Mouse (Mus musculus) MEL (cell line): ENCODE results near the gene Foxo3. TPM values are rescaled to one million over a fixed set of nuclear protein-coding genes. Genes with fewer than 3 reads are reported as not detected.

Experiments used
- DNase-seq: peaks from one replicate; pipeline ENCODE4 v3.0.0; 2011; ENCODE audit warnings: low read depth, low spot score
- H3K27ac ChIP-seq: 2 replicates; pipeline ENCODE4 v1.5.1; 2012; ENCODE audit warnings: low read depth, mild to moderate bottlenecking, control low read depth, low read length, moderate library complexity; ENCODE audit not compliant: control insufficient read depth
- H3K27me3 ChIP-seq, 2 experiments: fragments of 150-350 bp in 1 of 2; sonication (generic) in 1 of 2; 2 replicates each; pipeline ENCODE4 v1.6.1; 2012; ENCODE audit warnings: low read length in 2 of 2, mild to moderate bottlenecking in 2 of 2, improper control_type of control experiment in 1 of 2, moderate library complexity in 1 of 2; ENCODE audit not compliant: insufficient read depth in 2 of 2, control insufficient read depth in 1 of 2
- H3K36me3 ChIP-seq, 2 experiments: 2 replicates each; pipeline ENCODE4 v1.6.1; 2012 to 2014; ENCODE audit warnings: low read length in 2 of 2, improper control_type of control experiment in 1 of 2, inconsistent platforms in 1 of 2, mild to moderate bottlenecking in 1 of 2; ENCODE audit not compliant: insufficient read depth in 2 of 2, control insufficient read depth in 1 of 2
- H3K4me1 ChIP-seq, 2 experiments: fragments of 150-350 bp in 1 of 2; sonication (generic) in 1 of 2; 2 replicates each; pipeline ENCODE4 v1.6.1; 2012; ENCODE audit warnings: low read length in 2 of 2, improper control_type of control experiment in 1 of 2, mild to moderate bottlenecking in 1 of 2; ENCODE audit not compliant: insufficient read depth in 2 of 2, control insufficient read depth in 1 of 2
- H3K4me3 ChIP-seq, 2 experiments: fragments of 150-350 bp in 1 of 2; sonication (generic) in 1 of 2; 2 replicates each; pipeline ENCODE4 v1.5.1; 2012; ENCODE audit warnings: low read depth in 2 of 2, low read length in 2 of 2, mild to moderate bottlenecking in 2 of 2, moderate library complexity in 2 of 2, control low read depth in 1 of 2, improper control_type of control experiment in 1 of 2; ENCODE audit not compliant: control insufficient read depth in 1 of 2, insufficient read depth in 1 of 2
- H3K79me2 ChIP-seq: 2 replicates; pipeline ENCODE4 v1.6.1; 2012; ENCODE audit warnings: mild to moderate bottlenecking, low read length, moderate library complexity; ENCODE audit not compliant: control insufficient read depth, poor library complexity, insufficient read depth
- H3K9ac ChIP-seq: 2 replicates; pipeline ENCODE4 v1.6.1; 2012; ENCODE audit warnings: low read depth, mild to moderate bottlenecking, control low read depth, low read length, moderate library complexity; ENCODE audit not compliant: control insufficient read depth, poor library complexity, severe bottlenecking
- H3K9me3 ChIP-seq: fragments of 150-350 bp; sonication (generic); replicated peaks from 2 replicates; pipeline ENCODE4 v1.6.1; 2012; ENCODE audit warnings: mild to moderate bottlenecking, low read length, improper control_type of control experiment, moderate library complexity; ENCODE audit not compliant: insufficient read depth
- CHD1 ChIP-seq: IDR thresholded peaks from 2 replicates; pipeline ENCODE4 v1.6.1; 2012; ENCODE audit warnings: low read depth, mild to moderate bottlenecking, inconsistent platforms, low read length, improper control_type of control experiment
- CHD2 ChIP-seq: IDR thresholded peaks from 2 replicates; pipeline ENCODE4 v1.6.1; 2011; ENCODE audit warnings: low read length, improper control_type of control experiment
- CTCF ChIP-seq, 3 experiments: IDR thresholded peaks in 2 of 3; conservative IDR thresholded peaks in 1 of 3; 2 replicates each; pipeline ENCODE4 v1.5.1; 2011 to 2012; ENCODE audit warnings: low read length in 3 of 3, low read depth in 2 of 3, mild to moderate bottlenecking in 2 of 3, improper control_type of control experiment in 1 of 3, inconsistent platforms in 1 of 3, mixed read lengths in 1 of 3, moderate library complexity in 1 of 3; ENCODE audit not compliant: control insufficient read depth in 1 of 3, insufficient read depth in 1 of 3, poor library complexity in 1 of 3, severe bottlenecking in 1 of 3
- E2F4 ChIP-seq: IDR thresholded peaks from 2 replicates; pipeline ENCODE4 v1.6.1; 2011; ENCODE audit warnings: low read depth, low read length, improper control_type of control experiment, borderline replicate concordance
- ELF1 ChIP-seq: IDR thresholded peaks from 2 replicates; pipeline ENCODE4 v1.6.1; 2014; ENCODE audit warnings: low read depth, mild to moderate bottlenecking, inconsistent platforms, low read length, improper control_type of control experiment, moderate library complexity
- EP300 ChIP-seq, 2 experiments: IDR thresholded peaks; 2 replicates each; pipeline ENCODE4 v1.6.1; 2011; ENCODE audit warnings: improper control_type of control experiment in 2 of 2, low read length in 2 of 2, low read depth in 1 of 2, mild to moderate bottlenecking in 1 of 2
- GATA1 ChIP-seq: IDR thresholded peaks from 2 replicates; pipeline ENCODE4 v1.6.1; 2011; ENCODE audit warnings: low read depth, low read length, improper control_type of control experiment
- KAT2A ChIP-seq: conservative IDR thresholded peaks from 2 replicates; pipeline ENCODE4 v1.6.1; 2012; ENCODE audit warnings: low read depth, low read length, improper control_type of control experiment, inconsistent platforms
- MEF2A ChIP-seq: IDR thresholded peaks from 2 replicates; pipeline ENCODE4 v1.6.1; 2014; ENCODE audit warnings: low read depth, mild to moderate bottlenecking, inconsistent platforms, low read length, improper control_type of control experiment; ENCODE audit not compliant: poor library complexity, insufficient replicate concordance, severe bottlenecking; ENCODE audit errors: extremely low read depth
- MYB ChIP-seq: IDR thresholded peaks from 2 replicates; pipeline ENCODE4 v1.6.1; 2011; ENCODE audit warnings: mild to moderate bottlenecking, low read depth, low read length, improper control_type of control experiment
- MYC ChIP-seq: IDR thresholded peaks from 2 replicates; pipeline ENCODE4 v1.6.1; 2011; ENCODE audit warnings: low read depth, mild to moderate bottlenecking, low read length, improper control_type of control experiment, moderate library complexity
- NELFE ChIP-seq: IDR thresholded peaks from 2 replicates; pipeline ENCODE4 v1.6.1; 2011; ENCODE audit warnings: low read depth, low read length, improper control_type of control experiment
- NRF1 ChIP-seq: IDR thresholded peaks from 2 replicates; pipeline ENCODE4 v1.6.1; 2014; ENCODE audit warnings: low read depth, mild to moderate bottlenecking, inconsistent platforms, low read length, improper control_type of control experiment, moderate library complexity; ENCODE audit not compliant: poor library complexity, insufficient read depth, severe bottlenecking
- POLR2AphosphoS2 ChIP-seq: IDR thresholded peaks from 2 replicates; pipeline ENCODE4 v1.6.1; 2011; ENCODE audit warnings: low read length, improper control_type of control experiment
- POLR2AphosphoS5 ChIP-seq: IDR thresholded peaks from 2 replicates; pipeline ENCODE4 v1.6.1; 2012; ENCODE audit warnings: low read depth, borderline replicate concordance, mild to moderate bottlenecking, inconsistent platforms, low read length, moderate library complexity, mixed read lengths
- RAD21 ChIP-seq: IDR thresholded peaks from 2 replicates; pipeline ENCODE4 v1.6.1; 2011; ENCODE audit warnings: mild to moderate bottlenecking, low read depth, low read length, improper control_type of control experiment
- RCOR1 ChIP-seq: IDR thresholded peaks from 2 replicates; pipeline ENCODE4 v1.6.1; 2012; ENCODE audit warnings: low read depth, mild to moderate bottlenecking, inconsistent platforms, low read length, improper control_type of control experiment
- TAL1 ChIP-seq: IDR thresholded peaks from 2 replicates; pipeline ENCODE4 v1.6.1; 2012; ENCODE audit warnings: mild to moderate bottlenecking, inconsistent platforms, low read length, moderate library complexity, mixed read lengths
- TBP ChIP-seq: IDR thresholded peaks from 2 replicates; pipeline ENCODE4 v1.8.0; 2011; ENCODE audit warnings: low read depth, low read length, improper control_type of control experiment
- TCF12 ChIP-seq: IDR thresholded peaks from 2 replicates; pipeline ENCODE4 v1.6.1; 2014; ENCODE audit warnings: low read depth, mild to moderate bottlenecking, inconsistent platforms, low read length, improper control_type of control experiment, moderate library complexity
- USF1 ChIP-seq: IDR thresholded peaks from 2 replicates; pipeline ENCODE4 v1.6.1; 2014; ENCODE audit warnings: low read depth, mild to moderate bottlenecking, inconsistent platforms, low read length, improper control_type of control experiment, moderate library complexity
- ZC3H11A ChIP-seq: IDR thresholded peaks from 2 replicates; pipeline ENCODE4 v1.6.1; 2012; ENCODE audit warnings: low read depth, mild to moderate bottlenecking, inconsistent platforms, low read length, improper control_type of control experiment
- ZKSCAN1 ChIP-seq: IDR thresholded peaks from 2 replicates; pipeline ENCODE4 v1.6.1; 2012; ENCODE audit warnings: low read depth, mild to moderate bottlenecking, inconsistent platforms, low read length, improper control_type of control experiment, moderate library complexity
- polyA plus RNA-seq, 2 experiments: library from polyadenylated mRNA; stranded (reverse) in 1 of 2; unstranded in 1 of 2; fragments of >175 nt in 1 of 2; fragments of >200 nt in 1 of 2; gene quantifications; 2 replicates each; pipeline versions ENCODE4 v1.2.1 to v1.2.4; 2012; ENCODE audit warnings: low replicate concordance in 2 of 2, low read depth in 1 of 2; ENCODE audit not compliant: insufficient read length in 2 of 2, insufficient read depth in 1 of 2, missing spikeins in 1 of 2
- total RNA-seq: library from RNA; depleted of rRNA; stranded (reverse); fragments of 300-350 nt; gene quantifications from 2 replicates; pipeline ENCODE4 v1.2.3, GENCODE M21; 2012

The Foxo3 gene
- total and polyA plus RNA-seq, 3 experiments, result 21.0 to 103 (median 27.2) TPM

- no peak for TF ChIP-seq CHD2
- TF ChIP-seq TAL1, result no peak
- peak; percentile 94 for TF ChIP-seq RAD21
- TF ChIP-seq GATA1, result no peak
- TF ChIP-seq NELFE, result no peak
- TF ChIP-seq TBP, result no peak
- TF ChIP-seq NRF1, result no peak
- no peak for TF ChIP-seq CHD1
- TF ChIP-seq MYB, result no peak
- TF ChIP-seq EP300 (IDR thresholded peaks at IDR 0.05; ENCODE audit: low read depth in 1 of 2, low read length in 2 of 2), result no peak
- TF ChIP-seq POLR2AphosphoS5, result no peak
- no peak for TF ChIP-seq MEF2A
- TF ChIP-seq ZC3H11A, result peak; percentile 97
- no peak for TF ChIP-seq TCF12
- no peak for TF ChIP-seq KAT2A
- no peak for TF ChIP-seq ZKSCAN1
- 0 out of 2 replicates have a peak, but pooled peaks have one; percentile 33 for TF ChIP-seq MYC
- TF ChIP-seq POLR2AphosphoS2, result no peak
- TF ChIP-seq ELF1, result peak; percentile 29; the same call in 1 of the 2 replicates
- TF ChIP-seq RCOR1, result no peak
- peak; percentile 87 to 97 (median 88) for TF ChIP-seq CTCF (IDR thresholded peaks at IDR 0.05 in 2 of 3, conservative IDR thresholded peaks at IDR 0.05 in 1 of 3; ENCODE audit: control insufficient read depth in 1 of 3, insufficient read depth in 1 of 3, low read depth in 2 of 3, low read length in 3 of 3, poor library complexity in 1 of 3, severe bottlenecking in 1 of 3)
These were observed 14.8 kb upstream of the Foxo3 start (continued) for GRCm38 (mm10) chr10:42291360-42291759.

- no peak for DNase-seq
- Histone ChIP-seq H3K9me3 (no peaks in the 10 kb centered on the region), H3K4me3 (no peak overlapping the region), H3K36me3 (no peaks in the 10 kb centered on the region), H3K9ac (no peak overlapping the region), H3K27me3 (no peaks in the 10 kb centered on the region), H3K79me2 (no peaks in the 10 kb centered on the region), H3K4me1 (no peaks in the 10 kb centered on the region), H3K27ac (no peak overlapping the region)
- TF ChIP-seq E2F4, result no peak
- 0 out of 2 replicates have a peak, but pooled peaks have one; percentile 14 for TF ChIP-seq USF1
These were observed 11.1 kb upstream of the Foxo3 start for GRCm38 (mm10) chr10:42287666-42288065.
